Mouse (Mus musculus) midbrain, embryonic 16.5 days (tissue): ENCODE measurements at regions not wholly inside any gene's neighbourhood (a gene's known extent, or its start where the extent isn't known, plus 50 kb on each side); places are given as distances from the start of the nearest gene placed in this dataset.

Source experiments
- ATAC-seq: fragments of 200-750 bp; cut with Nextera tagmentation; 2 replicates; pipeline ENCODE4 v1.8.0; 2017; ENCODE audit warnings: moderate TSS enrichment
- H3K27ac ChIP-seq: fragments of 300-500 bp; sonication (generic); 2 replicates; pipeline ENCODE4 v1.5.1; 2014; ENCODE audit warnings: mild to moderate bottlenecking, low read length, mixed read lengths
- H3K27me3 ChIP-seq: fragments of 300-500 bp; sonication (generic); 2 replicates; pipeline ENCODE4 v1.6.1; 2014; ENCODE audit warnings: low read depth, low read length, mixed read lengths; ENCODE audit not compliant: control insufficient read depth, insufficient read depth
- H3K36me3 ChIP-seq: fragments of 300-500 bp; sonication (generic); 2 replicates; pipeline ENCODE4 v1.6.1; 2014; ENCODE audit warnings: mild to moderate bottlenecking, low read length, moderate library complexity, mixed read lengths; ENCODE audit not compliant: control insufficient read depth, insufficient read depth
- H3K4me1 ChIP-seq: fragments of 300-500 bp; sonication (generic); 2 replicates; pipeline ENCODE4 v1.6.1; 2014; ENCODE audit warnings: mild to moderate bottlenecking, low read length, mixed read lengths; ENCODE audit not compliant: control insufficient read depth, insufficient read depth
- H3K4me2 ChIP-seq: fragments of 300-500 bp; sonication (generic); 2 replicates; pipeline ENCODE4 v1.6.1; 2014; ENCODE audit warnings: mild to moderate bottlenecking, low read length, mixed read lengths
- H3K4me3 ChIP-seq: fragments of 300-500 bp; sonication (generic); 2 replicates; pipeline ENCODE4 v1.5.1; 2014; ENCODE audit warnings: low read depth, mild to moderate bottlenecking, low read length, moderate library complexity, mixed read lengths
- H3K9ac ChIP-seq: fragments of 300-500 bp; sonication (generic); 2 replicates; pipeline ENCODE4 v1.6.1; 2014; ENCODE audit warnings: low read depth, low read length, mixed read lengths
- H3K9me3 ChIP-seq: fragments of 300-500 bp; sonication (generic); replicated peaks from 2 replicates; pipeline ENCODE4 v1.6.1; 2014; ENCODE audit warnings: mild to moderate bottlenecking, low read length, mixed read lengths; ENCODE audit not compliant: control insufficient read depth, poor library complexity, severe bottlenecking
- WGBS: fragments of 180-500 bp; shearing (Covaris S2); extraction: QIAGEN DNeasy Blood & Tissue Kit; methylation state at CpG from one replicate; pipeline ENCODE4 v1.1.7; 2014; 5-methylcytosine and 5-hydroxymethylcytosine counted together

DNA sequence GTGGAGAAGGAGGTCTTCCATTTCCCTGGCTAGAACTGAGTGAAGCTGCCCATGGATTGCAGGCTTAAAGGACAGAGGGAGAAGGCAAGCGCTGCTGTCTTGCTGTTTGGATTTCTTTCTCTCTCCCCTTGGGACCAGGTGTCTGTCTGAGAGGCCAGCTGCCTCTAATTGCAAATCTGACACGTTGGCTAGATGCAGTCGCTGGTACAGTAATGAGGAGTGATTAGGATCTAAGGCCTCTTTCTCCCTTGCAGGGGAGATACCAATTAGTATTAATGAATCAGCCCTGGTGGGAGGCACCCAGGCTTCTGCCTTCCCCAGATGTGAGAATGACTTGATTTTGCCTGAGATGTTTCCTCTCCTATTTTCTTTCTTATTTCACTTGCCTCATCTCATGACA lies 100.1 kb upstream of the Lyplal1 start:
- no peak overlapping the region for H3K4me3 ChIP-seq
- no peaks in the 10 kb centered on the region for H3K36me3 ChIP-seq
- no peaks in the 10 kb centered on the region for H3K9me3 ChIP-seq
- 12% methylated on average over 3 of the region's 3 CpGs for WGBS
- no peak overlapping the region for H3K4me2 ChIP-seq
- H3K27ac ChIP-seq: no peak overlapping the region
- no peaks in the 10 kb centered on the region for H3K27me3 ChIP-seq
- 0 out of 2 replicates have a peak overlapping the region, but pooled peaks have one; percentile 6 for H3K9ac ChIP-seq
- H3K4me1 ChIP-seq: peaks cover 2% of the 10 kb centered on the region; the same call in 1 of the 2 replicates
- ATAC-seq: peak; percentile 45; the same call in 1 of the 2 replicates

DNA sequence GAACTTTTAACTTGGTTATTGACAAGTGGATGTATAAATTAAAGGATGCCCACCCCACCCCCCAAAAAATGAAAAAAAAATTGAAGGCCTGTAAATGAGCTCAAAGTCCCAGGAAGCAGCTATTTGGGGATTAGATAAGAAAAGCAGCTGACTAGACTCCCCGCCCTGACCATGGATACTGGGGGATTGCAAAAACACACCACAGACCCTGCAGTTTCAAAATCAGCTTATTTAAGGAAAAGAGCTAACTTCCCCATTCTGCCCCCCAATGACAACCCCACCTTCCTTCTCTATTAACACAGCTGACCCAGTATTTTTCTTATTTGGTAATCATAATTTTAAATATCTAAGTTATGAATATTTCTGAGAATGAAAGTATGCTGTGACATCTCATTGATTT lies 87.0 kb upstream of the Lyplal1 start:
- H3K9ac ChIP-seq: no peak overlapping the region
- no peaks in the 10 kb centered on the region for H3K9me3 ChIP-seq
- H3K27ac ChIP-seq: no peak overlapping the region
- no peaks in the 10 kb centered on the region for H3K4me1 ChIP-seq
- H3K4me3 ChIP-seq: no peak overlapping the region
- ATAC-seq: no peak
- H3K36me3 ChIP-seq: no peaks in the 10 kb centered on the region
- no peak overlapping the region for H3K4me2 ChIP-seq
- no peaks in the 10 kb centered on the region for H3K27me3 ChIP-seq
- 93% methylated on average over 1 of the region's 1 CpGs for WGBS

DNA sequence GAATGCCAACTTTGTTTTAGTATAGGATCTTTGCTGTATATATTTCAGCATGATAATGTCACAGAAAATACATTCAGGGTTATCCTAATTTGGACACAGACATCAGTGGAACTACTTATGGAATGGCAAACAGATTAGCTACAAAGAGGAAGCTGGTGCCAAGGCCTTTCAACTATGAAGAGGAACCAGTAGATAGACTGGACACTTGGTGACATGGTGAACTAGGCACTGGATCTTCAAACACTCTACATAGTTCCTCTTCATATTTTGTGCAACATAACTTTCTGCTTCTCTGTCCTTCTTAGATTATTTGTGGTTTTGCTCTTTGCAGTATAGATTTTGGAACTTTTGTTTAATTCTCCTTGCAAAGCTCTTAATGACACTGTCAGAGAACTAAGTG lies 85.4 kb upstream of the Lyplal1 start:
- Histone ChIP-seq H3K4me1 (no peaks in the 10 kb centered on the region), H3K27me3 (no peaks in the 10 kb centered on the region), H3K4me3 (no peak overlapping the region), H3K9me3 (no peaks in the 10 kb centered on the region), H3K4me2 (no peak overlapping the region), H3K36me3 (no peaks in the 10 kb centered on the region), H3K9ac (no peak overlapping the region), H3K27ac (no peak overlapping the region)
- no peak for ATAC-seq

DNA sequence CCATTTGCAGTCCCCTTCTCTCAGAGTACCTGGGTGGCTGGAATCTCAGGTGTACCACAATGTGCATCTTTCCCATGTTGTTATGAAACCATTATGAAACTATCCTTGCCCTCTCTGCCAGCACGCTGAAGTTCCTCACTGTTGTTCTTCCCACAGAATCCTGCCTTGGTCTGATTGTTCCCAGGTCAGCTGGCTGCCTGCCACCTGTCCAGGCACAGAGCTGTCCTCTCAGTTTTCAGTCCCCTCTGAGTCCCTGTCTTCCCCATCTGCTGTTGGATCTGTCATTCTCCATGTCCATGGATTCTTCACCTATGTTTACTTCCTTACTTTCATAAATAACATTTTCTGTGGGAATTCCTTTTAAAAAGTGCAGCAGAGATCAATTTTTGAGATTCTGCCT lies 81.3 kb upstream of the Lyplal1 start:
- Histone ChIP-seq H3K27ac (no peak overlapping the region), H3K9ac (no peak overlapping the region), H3K4me3 (no peak overlapping the region), H3K9me3 (no peaks in the 10 kb centered on the region), H3K27me3 (no peaks in the 10 kb centered on the region), H3K36me3 (no peaks in the 10 kb centered on the region), H3K4me1 (no peaks in the 10 kb centered on the region), H3K4me2 (no peak overlapping the region)
- 84% methylated on average over 1 of the region's 1 CpGs for WGBS
- ATAC-seq: no peak

DNA sequence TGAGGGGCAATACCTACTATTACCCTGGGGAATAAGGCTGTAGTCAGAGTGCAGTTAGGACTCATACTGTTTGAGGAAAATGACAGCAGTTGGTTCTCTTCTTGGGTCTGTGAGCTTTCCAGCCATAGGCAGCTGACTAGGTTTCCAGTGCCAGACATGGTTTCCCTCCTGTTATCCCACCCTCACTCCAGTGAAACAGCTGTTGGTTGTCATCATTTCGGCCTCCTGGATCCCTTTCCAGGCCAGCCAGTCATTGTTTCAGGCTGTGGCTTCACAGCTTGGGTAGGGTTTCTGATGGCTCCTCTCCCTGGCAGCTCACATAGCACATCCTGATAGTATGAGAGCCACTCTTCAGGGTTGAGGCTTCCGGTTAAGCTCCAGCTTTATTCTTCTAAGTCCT lies 79.9 kb upstream of the Lyplal1 start:
- Histone ChIP-seq H3K4me2 (no peak overlapping the region), H3K9me3 (no peaks in the 10 kb centered on the region), H3K27ac (no peak overlapping the region), H3K4me1 (no peaks in the 10 kb centered on the region), H3K4me3 (no peak overlapping the region), H3K9ac (no peak overlapping the region), H3K27me3 (no peaks in the 10 kb centered on the region), H3K36me3 (no peaks in the 10 kb centered on the region)
- ATAC-seq: no peak
- 91% methylated on average over 2 of the region's 2 CpGs for WGBS

DNA sequence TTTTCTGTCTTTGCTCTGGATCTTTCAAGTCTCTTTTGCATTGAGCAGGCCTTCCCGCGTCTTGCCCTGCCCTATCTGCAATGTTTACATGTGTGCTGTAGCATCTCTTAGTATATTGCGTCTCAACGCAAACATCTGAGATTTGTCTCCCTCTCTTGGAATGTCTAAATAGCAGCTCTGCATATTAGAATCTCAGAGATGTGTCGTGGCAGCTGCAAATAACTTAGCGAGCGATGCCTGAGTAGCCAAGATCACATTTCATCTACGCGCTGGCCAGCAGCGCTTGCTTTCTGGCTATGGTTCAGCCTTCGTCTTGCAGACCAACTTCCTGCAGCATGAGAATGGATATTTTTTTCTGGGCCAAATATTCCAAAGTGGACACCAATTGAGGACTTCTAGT lies 72.3 kb upstream of the Lyplal1 start:
- WGBS: 81% methylated on average over 11 of the region's 11 CpGs
- H3K9me3 ChIP-seq: no peaks in the 10 kb centered on the region

DNA sequence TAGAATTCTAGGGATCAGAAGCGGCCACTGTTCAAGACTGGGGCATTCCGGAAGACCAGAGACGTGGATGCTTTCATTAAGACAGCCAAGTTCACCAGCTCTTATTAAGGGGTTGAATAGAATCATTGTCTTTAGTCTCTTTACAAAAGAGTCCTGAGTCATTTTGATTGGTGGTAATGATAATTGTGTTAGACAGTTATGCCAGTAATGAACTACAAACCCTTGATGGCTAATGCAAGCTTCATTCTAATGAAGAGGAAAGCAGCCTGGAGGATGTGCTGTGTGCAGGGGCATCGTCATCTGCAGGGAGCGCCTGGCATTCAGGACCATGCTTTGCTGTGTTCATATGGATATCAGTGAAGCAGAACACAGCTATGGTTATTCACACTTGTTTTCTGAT lies 70.3 kb upstream of the Lyplal1 start:
- peaks cover 10% of the 10 kb centered on the region for H3K4me1 ChIP-seq

More for the DNA sequence above, 72.3 kb upstream of the Lyplal1 start:
- no peak overlapping the region for H3K4me3 ChIP-seq
- H3K4me2 ChIP-seq: no peak overlapping the region
- no peaks in the 10 kb centered on the region for H3K4me1 ChIP-seq
- H3K36me3 ChIP-seq: no peaks in the 10 kb centered on the region
- ATAC-seq: no peak
- no peak overlapping the region for H3K9ac ChIP-seq
- H3K27ac ChIP-seq: no peak overlapping the region
- H3K27me3 ChIP-seq: no peaks in the 10 kb centered on the region

DNA sequence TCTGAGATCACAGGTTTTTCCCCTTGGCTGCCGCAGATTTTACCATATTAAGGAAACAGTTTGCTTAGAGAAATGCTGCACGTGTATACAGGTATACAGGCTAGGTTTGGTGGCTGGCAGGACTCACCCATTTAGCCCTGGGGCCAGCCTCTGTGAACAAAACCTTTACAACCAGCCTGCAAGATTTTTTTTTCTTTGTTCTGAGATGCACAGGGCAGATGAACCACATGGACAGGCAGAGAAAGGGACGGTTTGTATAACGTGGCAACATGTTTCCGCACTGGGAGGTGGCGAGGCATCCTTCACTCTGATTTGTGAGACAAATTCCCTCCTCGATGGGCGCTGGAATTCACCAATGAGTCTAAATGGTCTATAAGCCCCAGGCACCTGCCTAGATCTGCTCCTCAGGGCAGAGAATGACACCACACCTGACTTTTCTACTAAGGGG lies 66.1 kb upstream of the Lyplal1 start:
- ATAC-seq: 0 out of 2 replicates have a peak, but pooled peaks have one; percentile 17
- no peaks in the 10 kb centered on the region for H3K36me3 ChIP-seq
- H3K9ac ChIP-seq: peak overlapping the region; percentile 48
- peaks cover 11% of the 10 kb centered on the region for H3K4me1 ChIP-seq
- peak overlapping the region; percentile 20; the same call in 1 of the 2 replicates for H3K4me3 ChIP-seq
- 69% methylated on average over 8 of the region's 8 CpGs for WGBS
- peak overlapping the region; percentile 62 for H3K4me2 ChIP-seq
- H3K9me3 ChIP-seq: no peaks in the 10 kb centered on the region
- H3K27ac ChIP-seq: 0 out of 2 replicates have a peak overlapping the region, but pooled peaks have one; percentile 20
- no peaks in the 10 kb centered on the region for H3K27me3 ChIP-seq

More for the DNA sequence above, 70.3 kb upstream of the Lyplal1 start:
- WGBS: 69% methylated on average over 5 of the region's 5 CpGs
- H3K36me3 ChIP-seq: no peaks in the 10 kb centered on the region
- H3K9me3 ChIP-seq: no peaks in the 10 kb centered on the region
- no peak overlapping the region for H3K27ac ChIP-seq
- no peak overlapping the region for H3K4me2 ChIP-seq
- no peak overlapping the region for H3K4me3 ChIP-seq
- H3K9ac ChIP-seq: no peak overlapping the region
- H3K27me3 ChIP-seq: no peaks in the 10 kb centered on the region
- ATAC-seq: no peak

DNA sequence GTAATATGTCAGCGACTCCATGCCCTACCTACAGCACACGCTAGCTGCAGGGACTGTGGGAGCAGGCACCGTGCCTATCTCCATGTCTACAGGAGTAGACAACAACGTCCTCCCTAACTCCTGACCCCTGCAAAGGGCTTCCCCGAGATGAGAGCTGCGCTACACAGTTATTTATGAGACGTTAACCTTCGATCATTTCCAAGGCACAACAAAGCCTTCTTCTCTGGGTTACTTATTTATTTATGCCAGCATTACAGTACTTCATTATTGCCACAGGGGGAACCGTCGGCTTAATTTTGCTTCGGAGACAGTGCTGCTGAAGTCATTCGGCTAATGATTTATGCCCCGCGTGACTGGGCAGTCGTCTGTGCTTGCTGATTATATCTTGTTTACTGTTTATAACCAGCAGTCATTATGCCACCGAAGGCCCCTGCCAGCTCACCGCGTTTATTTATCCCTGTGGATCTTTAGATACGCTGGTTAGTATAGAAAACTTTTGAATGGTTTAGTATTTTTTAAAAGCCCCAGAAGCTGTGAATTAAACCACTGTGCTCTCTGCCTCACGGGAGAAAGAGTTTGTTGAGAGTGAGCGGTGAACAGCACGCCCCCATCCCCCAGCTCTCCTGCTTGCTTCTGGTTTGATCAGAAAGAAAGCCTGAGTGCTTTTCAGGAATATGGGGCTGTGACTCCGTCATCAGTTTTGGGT lies 65.5 kb upstream of the Lyplal1 start:
- ATAC-seq: peak; percentile 84
- Histone ChIP-seq H3K9me3 (no peaks in the 10 kb centered on the region), H3K27me3 (no peaks in the 10 kb centered on the region), H3K27ac (0 out of 2 replicates have a peak overlapping the region, but pooled peaks have one; percentile 20), H3K36me3 (no peaks in the 10 kb centered on the region), H3K4me1 (peaks cover 11% of the 10 kb centered on the region), H3K4me3 (peak overlapping the region; percentile 20), H3K4me2 (peak overlapping the region; percentile 62), H3K9ac (peak overlapping the region; percentile 48)
- 32% methylated on average over 23 of the region's 23 CpGs for WGBS
